ENCODE assay signal across 8 mouse cellular contexts in genomic region chr10:120553097-120553453, GRCm38 (mm10).
DNase-seq lines count a peak whose midpoint lies in the region; ATAC-seq and TF ChIP-seq lines count a peak whose summit lies in the region.

No protein-coding gene starts in this region.

- under 1% methylated on average over 16 of the region's 16 CpGs for WGBS in forebrain, embryonic 14.5 days
- WGBS in midbrain, embryonic 12.5 days = 0% methylated on average over 16 of the region's 16 CpGs

- H3K27ac ChIP-seq in ES-E14 (ENCODE audit: insufficient read depth, low read depth, low read length, poor library complexity, severe bottlenecking) = no peak overlapping the region
- no peak overlapping the region for H3K27ac ChIP-seq in forebrain, embryonic 14.5 days (ENCODE audit: low read depth, low read length)
- no peak overlapping the region for H3K27ac ChIP-seq in midbrain, embryonic 12.5 days (replicated peaks)

- H3K9ac ChIP-seq in ES-E14 (ENCODE audit: insufficient read depth, low read depth, low read length, poor library complexity, severe bottlenecking) = peak overlapping the region; percentile 75
- H3K9ac ChIP-seq in forebrain, embryonic 14.5 days (ENCODE audit: low read length) = peak overlapping the region; percentile 70
- peak overlapping the region; percentile 66 for H3K9ac ChIP-seq in midbrain, embryonic 12.5 days (replicated peaks)

- peak; percentile 19 to 42 for DNase-seq in cerebellum, postnatal 10 days
- no peak for DNase-seq in cerebellum, adult 11 months
- peak; percentile 75 for DNase-seq in ES-E14 (ENCODE audit: low read depth, low spot score)
- peak; percentile 49 for DNase-seq in forebrain, embryonic 14.5 days (ENCODE audit: low spot score)
- peak; percentile 72 to 75 for DNase-seq in kidney, postnatal 4 days
- DNase-seq in thymus, postnatal 4 days = peak; percentile 52
- no peak for DNase-seq in T-cell, adult 2 months (ENCODE audit: low spot score)

- H3K9me3 ChIP-seq in ES-E14 (ENCODE audit: control insufficient read depth, insufficient read depth, low read depth, low read length) = no peaks in the 10 kb centered on the region
- no peaks in the 10 kb centered on the region for H3K9me3 ChIP-seq in forebrain, embryonic 14.5 days (replicated peaks; ENCODE audit: control insufficient read depth, low read length)
- no peaks in the 10 kb centered on the region for H3K9me3 ChIP-seq in midbrain, embryonic 12.5 days

- peaks cover 0 to 3% of the 10 kb centered on the region in 2 experiments; a peak in 1 of 4 replicates for H3K4me1 ChIP-seq in ES-E14 (ENCODE audit: control insufficient read depth in 2 of 2, insufficient read depth in 2 of 2, low read length in 2 of 2, poor library complexity in 1 of 2)
- H3K4me1 ChIP-seq in forebrain, embryonic 14.5 days (ENCODE audit: control insufficient read depth, insufficient read depth, low read length) = 0 out of 2 replicates have a peak, but pooled peaks cover 4% of the 10 kb centered on the region
- H3K4me1 ChIP-seq in midbrain, embryonic 12.5 days = peaks cover 17% of the 10 kb centered on the region; the same call in 1 of the 2 replicates

- peak; percentile 64 for ATAC-seq in forebrain, embryonic 14.5 days
- peak; percentile 70 for ATAC-seq in midbrain, embryonic 12.5 days (ENCODE audit: low FRiP score, low read depth)

- peak overlapping the region; percentile 99 for H3K4me2 ChIP-seq in forebrain, embryonic 14.5 days (ENCODE audit: low read length)
- H3K4me2 ChIP-seq in midbrain, embryonic 12.5 days (replicated peaks) = peak overlapping the region; percentile 96

- in situ Hi-C loops in ES-E14 (cut with MboI; ENCODE audit: low sequenced_read_pairs in 2 of 2, unreplicated experiment in 2 of 2) = no loop called here

- H3K36me3 ChIP-seq in ES-E14 (ENCODE audit: control insufficient read depth, insufficient read depth, low read length, poor library complexity, severe bottlenecking) = no peaks in the 10 kb centered on the region
- H3K36me3 ChIP-seq in forebrain, embryonic 14.5 days (ENCODE audit: control insufficient read depth, insufficient read depth, low read length) = no peaks in the 10 kb centered on the region
- H3K36me3 ChIP-seq in midbrain, embryonic 12.5 days = no peaks in the 10 kb centered on the region

- 0 out of 2 replicates have a peak, but pooled peaks cover 8% of the 10 kb centered on the region for H3K27me3 ChIP-seq in forebrain, embryonic 14.5 days (replicated peaks; ENCODE audit: control insufficient read depth, insufficient read depth, low read length)
- H3K27me3 ChIP-seq in midbrain, embryonic 12.5 days = peaks cover 70% of the 10 kb centered on the region

- H3K4me3 ChIP-seq in ES-E14 (ENCODE audit: insufficient read depth in 1 of 2, low read depth in 1 of 2, low read length in 2 of 2, poor library complexity in 1 of 2, severe bottlenecking in 1 of 2) = peak overlapping the region; percentile 69 to 80
- H3K4me3 ChIP-seq in forebrain, embryonic 14.5 days (ENCODE audit: low read depth, low read length) = peak overlapping the region; percentile 49
- H3K4me3 ChIP-seq in midbrain, embryonic 12.5 days = peak overlapping the region; percentile 54

TF ChIP-seq in ES-E14, 5 proteins besides CTCF, POLR2A, EP300 and RAD21:
- TF ChIP-seq MAFK (IDR thresholded peaks at IDR 0.05; ENCODE audit: insufficient read depth, low read depth, low read length) = no peak
- no peak for TF ChIP-seq CHD2 (IDR thresholded peaks at IDR 0.05; ENCODE audit: low read depth, low read length)
- no peak for TF ChIP-seq HCFC1 (IDR thresholded peaks at IDR 0.05; ENCODE audit: borderline replicate concordance, insufficient read depth, low read length)
- TF ChIP-seq ZC3H11A (IDR thresholded peaks at IDR 0.05; ENCODE audit: borderline replicate concordance, low read depth, low read length) = no peak
- TF ChIP-seq ZNF384 (IDR thresholded peaks at IDR 0.05; ENCODE audit: low read depth, low read length) = no peak

Comparison
In these comparisons a context has a peak if more than half of its experiments do, and no peak if none do; other contexts are left out.
1. DNase-seq: peak in cerebellum, postnatal 10 days (2 of 2), ES-E14 (single experiment), forebrain, embryonic 14.5 days (single experiment), kidney, postnatal 4 days (2 of 2) and thymus, postnatal 4 days (single experiment); none in cerebellum, adult 11 months (single experiment) and T-cell, adult 2 months (single experiment).
2. Peak in every context shown above with its lines, with median percentiles within 50 percentile points of each other: H3K4me3 ChIP-seq and H3K9ac ChIP-seq.